Mouse (Mus musculus) MEL (cell line): ENCODE data around the gene Zbtb38. TPM values are rescaled to one million over a fixed set of nuclear protein-coding genes. Genes with fewer than 3 reads are reported as not detected.

Experiments
- DNase-seq: peaks from one replicate; pipeline ENCODE4 v3.0.0; 2011; ENCODE audit warnings: low read depth, low spot score
- H3K27ac ChIP-seq: 2 replicates; pipeline ENCODE4 v1.5.1; 2012; ENCODE audit warnings: low read depth, mild to moderate bottlenecking, control low read depth, low read length, moderate library complexity; ENCODE audit not compliant: control insufficient read depth
- H3K27me3 ChIP-seq, 2 experiments: fragments of 150-350 bp in 1 of 2; sonication (generic) in 1 of 2; 2 replicates each; pipeline ENCODE4 v1.6.1; 2012; ENCODE audit warnings: low read length in 2 of 2, mild to moderate bottlenecking in 2 of 2, improper control_type of control experiment in 1 of 2, moderate library complexity in 1 of 2; ENCODE audit not compliant: insufficient read depth in 2 of 2, control insufficient read depth in 1 of 2
- H3K36me3 ChIP-seq, 2 experiments: 2 replicates each; pipeline ENCODE4 v1.6.1; 2012 to 2014; ENCODE audit warnings: low read length in 2 of 2, improper control_type of control experiment in 1 of 2, inconsistent platforms in 1 of 2, mild to moderate bottlenecking in 1 of 2; ENCODE audit not compliant: insufficient read depth in 2 of 2, control insufficient read depth in 1 of 2
- H3K4me1 ChIP-seq, 2 experiments: fragments of 150-350 bp in 1 of 2; sonication (generic) in 1 of 2; 2 replicates each; pipeline ENCODE4 v1.6.1; 2012; ENCODE audit warnings: low read length in 2 of 2, improper control_type of control experiment in 1 of 2, mild to moderate bottlenecking in 1 of 2; ENCODE audit not compliant: insufficient read depth in 2 of 2, control insufficient read depth in 1 of 2
- H3K4me3 ChIP-seq, 2 experiments: fragments of 150-350 bp in 1 of 2; sonication (generic) in 1 of 2; 2 replicates each; pipeline ENCODE4 v1.5.1; 2012; ENCODE audit warnings: low read depth in 2 of 2, low read length in 2 of 2, mild to moderate bottlenecking in 2 of 2, moderate library complexity in 2 of 2, control low read depth in 1 of 2, improper control_type of control experiment in 1 of 2; ENCODE audit not compliant: control insufficient read depth in 1 of 2, insufficient read depth in 1 of 2
- H3K79me2 ChIP-seq: 2 replicates; pipeline ENCODE4 v1.6.1; 2012; ENCODE audit warnings: mild to moderate bottlenecking, low read length, moderate library complexity; ENCODE audit not compliant: control insufficient read depth, poor library complexity, insufficient read depth
- H3K9ac ChIP-seq: 2 replicates; pipeline ENCODE4 v1.6.1; 2012; ENCODE audit warnings: low read depth, mild to moderate bottlenecking, control low read depth, low read length, moderate library complexity; ENCODE audit not compliant: control insufficient read depth, poor library complexity, severe bottlenecking
- H3K9me3 ChIP-seq: fragments of 150-350 bp; sonication (generic); replicated peaks from 2 replicates; pipeline ENCODE4 v1.6.1; 2012; ENCODE audit warnings: mild to moderate bottlenecking, low read length, improper control_type of control experiment, moderate library complexity; ENCODE audit not compliant: insufficient read depth
- BHLHE40 ChIP-seq: IDR thresholded peaks from 2 replicates; pipeline ENCODE4 v1.6.1; 2012; ENCODE audit warnings: low read depth, mild to moderate bottlenecking, inconsistent platforms, low read length, improper control_type of control experiment, borderline replicate concordance
- CTCF ChIP-seq, 3 experiments: IDR thresholded peaks in 2 of 3; conservative IDR thresholded peaks in 1 of 3; 2 replicates each; pipeline ENCODE4 v1.5.1; 2011 to 2012; ENCODE audit warnings: low read length in 3 of 3, low read depth in 2 of 3, mild to moderate bottlenecking in 2 of 3, improper control_type of control experiment in 1 of 3, inconsistent platforms in 1 of 3, mixed read lengths in 1 of 3, moderate library complexity in 1 of 3; ENCODE audit not compliant: control insufficient read depth in 1 of 3, insufficient read depth in 1 of 3, poor library complexity in 1 of 3, severe bottlenecking in 1 of 3
- E2F4 ChIP-seq: IDR thresholded peaks from 2 replicates; pipeline ENCODE4 v1.6.1; 2011; ENCODE audit warnings: low read depth, low read length, improper control_type of control experiment, borderline replicate concordance
- ETS1 ChIP-seq: IDR thresholded peaks from 2 replicates; pipeline ENCODE4 v1.6.1; 2012; ENCODE audit warnings: low read depth, mild to moderate bottlenecking, inconsistent platforms, low read length, improper control_type of control experiment, moderate library complexity
- JUND ChIP-seq: IDR thresholded peaks from 2 replicates; pipeline ENCODE4 v1.6.1; 2011; ENCODE audit warnings: low read depth, mild to moderate bottlenecking, improper control_type of control experiment, low read length
- KAT2A ChIP-seq: conservative IDR thresholded peaks from 2 replicates; pipeline ENCODE4 v1.6.1; 2012; ENCODE audit warnings: low read depth, low read length, improper control_type of control experiment, inconsistent platforms
- MAZ ChIP-seq: IDR thresholded peaks from 2 replicates; pipeline ENCODE4 v1.6.1; 2012; ENCODE audit warnings: low read depth, mild to moderate bottlenecking, inconsistent platforms, low read length, improper control_type of control experiment
- NELFE ChIP-seq: IDR thresholded peaks from 2 replicates; pipeline ENCODE4 v1.6.1; 2011; ENCODE audit warnings: low read depth, low read length, improper control_type of control experiment
- NRF1 ChIP-seq: IDR thresholded peaks from 2 replicates; pipeline ENCODE4 v1.6.1; 2014; ENCODE audit warnings: low read depth, mild to moderate bottlenecking, inconsistent platforms, low read length, improper control_type of control experiment, moderate library complexity; ENCODE audit not compliant: poor library complexity, insufficient read depth, severe bottlenecking
- POLR2A ChIP-seq, 2 experiments: IDR thresholded peaks; 2 replicates each; pipeline ENCODE4 v1.6.1; 2011 to 2012; ENCODE audit warnings: low read length in 2 of 2, mild to moderate bottlenecking in 2 of 2, control low read depth in 1 of 2, improper control_type of control experiment in 1 of 2, low read depth in 1 of 2, moderate library complexity in 1 of 2; ENCODE audit not compliant: control insufficient read depth in 1 of 2, insufficient read depth in 1 of 2, poor library complexity in 1 of 2
- POLR2AphosphoS2 ChIP-seq: IDR thresholded peaks from 2 replicates; pipeline ENCODE4 v1.6.1; 2011; ENCODE audit warnings: low read length, improper control_type of control experiment
- POLR2AphosphoS5 ChIP-seq: IDR thresholded peaks from 2 replicates; pipeline ENCODE4 v1.6.1; 2012; ENCODE audit warnings: low read depth, borderline replicate concordance, mild to moderate bottlenecking, inconsistent platforms, low read length, moderate library complexity, mixed read lengths
- SMC3 ChIP-seq: IDR thresholded peaks from 2 replicates; pipeline ENCODE4 v1.6.1; 2011; ENCODE audit warnings: low read depth, low read length, improper control_type of control experiment
- TCF12 ChIP-seq: IDR thresholded peaks from 2 replicates; pipeline ENCODE4 v1.6.1; 2014; ENCODE audit warnings: low read depth, mild to moderate bottlenecking, inconsistent platforms, low read length, improper control_type of control experiment, moderate library complexity
- UBTF ChIP-seq: IDR thresholded peaks from 2 replicates; pipeline ENCODE4 v1.6.1; 2012; ENCODE audit warnings: low read depth, mild to moderate bottlenecking, inconsistent platforms, low read length, improper control_type of control experiment, moderate library complexity, borderline replicate concordance; ENCODE audit not compliant: insufficient read depth
- USF1 ChIP-seq: IDR thresholded peaks from 2 replicates; pipeline ENCODE4 v1.6.1; 2014; ENCODE audit warnings: low read depth, mild to moderate bottlenecking, inconsistent platforms, low read length, improper control_type of control experiment, moderate library complexity
- USF2 ChIP-seq, 2 experiments: IDR thresholded peaks; 2 replicates each; pipeline ENCODE4 v1.6.1; 2011 to 2012; ENCODE audit warnings: improper control_type of control experiment in 2 of 2, low read length in 2 of 2, borderline replicate concordance in 1 of 2, inconsistent platforms in 1 of 2, low read depth in 1 of 2, mild to moderate bottlenecking in 1 of 2; ENCODE audit not compliant: insufficient read depth in 1 of 2
- ZC3H11A ChIP-seq: IDR thresholded peaks from 2 replicates; pipeline ENCODE4 v1.6.1; 2012; ENCODE audit warnings: low read depth, mild to moderate bottlenecking, inconsistent platforms, low read length, improper control_type of control experiment
- ZKSCAN1 ChIP-seq: IDR thresholded peaks from 2 replicates; pipeline ENCODE4 v1.6.1; 2012; ENCODE audit warnings: low read depth, mild to moderate bottlenecking, inconsistent platforms, low read length, improper control_type of control experiment, moderate library complexity
- polyA plus RNA-seq, 2 experiments: library from polyadenylated mRNA; stranded (reverse) in 1 of 2; unstranded in 1 of 2; fragments of >175 nt in 1 of 2; fragments of >200 nt in 1 of 2; gene quantifications; 2 replicates each; pipeline versions ENCODE4 v1.2.1 to v1.2.4; 2012; ENCODE audit warnings: low replicate concordance in 2 of 2, low read depth in 1 of 2; ENCODE audit not compliant: insufficient read length in 2 of 2, insufficient read depth in 1 of 2, missing spikeins in 1 of 2
- total RNA-seq: library from RNA; depleted of rRNA; stranded (reverse); fragments of 300-350 nt; gene quantifications from 2 replicates; pipeline ENCODE4 v1.2.3, GENCODE M21; 2012

Gene Zbtb38
- total and polyA plus RNA-seq, 3 experiments: 10.9 to 65.0 (median 12.2) TPM

DNA sequence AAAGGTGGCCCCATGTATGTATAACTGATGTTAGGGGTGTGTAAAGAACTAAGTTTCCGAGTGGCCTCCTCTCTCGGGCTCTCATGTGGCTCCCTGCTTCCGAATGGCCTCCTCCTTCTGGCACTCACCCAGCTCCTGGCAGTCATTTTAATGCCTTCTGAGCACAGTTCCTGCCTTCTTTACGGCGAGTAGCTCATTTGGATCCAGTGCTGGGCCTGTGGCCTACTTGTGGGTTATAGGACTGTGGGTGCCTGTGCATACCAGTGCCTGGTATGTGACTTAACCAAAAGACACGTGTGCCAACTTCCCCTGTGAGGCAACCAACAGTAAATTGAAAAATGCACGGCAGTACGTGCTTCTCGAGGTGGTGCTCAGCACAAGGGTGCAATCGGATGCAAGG, 50.7 kb downstream of the Zbtb38 start:
- no peaks in the 10 kb centered on the region for H3K79me2 ChIP-seq
- H3K4me3 ChIP-seq: no peak overlapping the region
- TF ChIP-seq USF1 (no peak), NELFE (no peak), USF2 (IDR thresholded peaks at IDR 0.05; ENCODE audit: borderline replicate concordance in 1 of 2, insufficient read depth in 1 of 2, low read depth in 1 of 2, low read length in 2 of 2) (no peak), POLR2AphosphoS5 (no peak), POLR2AphosphoS2 (no peak), UBTF (no peak), MAZ (no peak), JUND (no peak), ZKSCAN1 (no peak), NRF1 (no peak), ETS1 (no peak), E2F4 (no peak), BHLHE40 (no peak), SMC3 (no peak), ZC3H11A (no peak), POLR2A (IDR thresholded peaks at IDR 0.05; ENCODE audit: control insufficient read depth in 1 of 2, insufficient read depth in 1 of 2, low read depth in 1 of 2, low read length in 2 of 2, poor library complexity in 1 of 2) (no peak), TCF12 (no peak), CTCF (IDR thresholded peaks at IDR 0.05 in 2 of 3, conservative IDR thresholded peaks at IDR 0.05 in 1 of 3; ENCODE audit: control insufficient read depth in 1 of 3, insufficient read depth in 1 of 3, low read depth in 2 of 3, low read length in 3 of 3, poor library complexity in 1 of 3, severe bottlenecking in 1 of 3) (no peak)
- TF ChIP-seq, all 39 proteins: peak for 0
- Histone ChIP-seq H3K9ac (no peak overlapping the region), H3K27me3 (no peaks in the 10 kb centered on the region), H3K27ac (no peak overlapping the region), H3K4me1 (no peaks in the 10 kb centered on the region), H3K9me3 (no peaks in the 10 kb centered on the region), H3K36me3 (peaks cover 0 to 5% of the 10 kb centered on the region in 2 experiments; a peak in 2 of 4 replicates)
- no peak for DNase-seq

DNA sequence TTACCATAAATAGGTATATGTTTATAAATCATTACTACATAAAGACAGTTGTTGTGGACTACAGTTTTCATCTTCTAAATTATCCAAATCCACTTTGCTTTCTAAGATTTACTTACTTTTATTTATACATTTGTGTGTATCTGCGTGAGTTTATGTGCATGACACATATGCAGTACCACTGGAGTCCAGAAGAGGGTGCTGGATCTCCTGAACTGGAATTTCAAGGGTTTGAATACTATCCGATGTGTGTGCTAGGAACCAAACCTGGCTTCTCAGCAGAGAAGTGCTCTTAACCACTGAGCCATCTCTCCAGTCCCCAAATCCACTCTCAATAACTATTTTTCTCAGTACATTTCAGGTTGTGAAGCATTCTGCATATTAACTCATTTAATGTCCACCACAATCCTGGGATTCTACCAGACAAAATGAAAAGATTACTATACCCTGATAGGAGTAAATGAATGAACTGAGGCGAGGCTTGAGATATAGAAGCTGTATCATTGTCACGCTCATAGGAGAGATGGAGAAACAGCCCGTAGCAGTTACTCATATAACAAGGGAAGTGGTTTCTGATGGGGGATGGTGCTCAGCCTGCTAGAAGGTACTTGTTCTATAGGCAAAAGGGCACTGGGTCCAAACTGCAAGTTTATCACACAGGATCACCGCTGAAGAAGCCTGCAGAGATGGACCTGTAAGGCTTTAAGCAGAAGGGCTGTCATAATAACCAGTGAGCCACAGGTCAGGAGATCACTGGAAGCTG, 53.2 kb downstream of the Zbtb38 start:
- DNase-seq: no peak
- Histone ChIP-seq H3K79me2 (no peaks in the 10 kb centered on the region), H3K9me3 (no peaks in the 10 kb centered on the region), H3K27me3 (no peaks in the 10 kb centered on the region), H3K4me3 (no peak overlapping the region), H3K36me3 (peaks cover 0 to 5% of the 10 kb centered on the region in 2 experiments; a peak in 2 of 4 replicates), H3K9ac (no peak overlapping the region), H3K27ac (no peak overlapping the region), H3K4me1 (no peaks in the 10 kb centered on the region)
- TF ChIP-seq CTCF (IDR thresholded peaks at IDR 0.05 in 2 of 3, conservative IDR thresholded peaks at IDR 0.05 in 1 of 3; ENCODE audit: control insufficient read depth in 1 of 3, insufficient read depth in 1 of 3, low read depth in 2 of 3, low read length in 3 of 3, poor library complexity in 1 of 3, severe bottlenecking in 1 of 3) (peak in 2 of 3 experiments; percentile 46 to 51; a peak in 4 of 6 replicates), USF2 (IDR thresholded peaks at IDR 0.05; ENCODE audit: borderline replicate concordance in 1 of 2, insufficient read depth in 1 of 2, low read depth in 1 of 2, low read length in 2 of 2) (no peak), KAT2A (no peak), UBTF (no peak), SMC3 (peak; percentile 31; the same call in 1 of the 2 replicates)
